Mouse (Mus musculus) heart, adult 2 months (tissue): Measurements from ENCODE around the gene Lpo.

Source experiments
- CTCF ChIP-seq: fragments of 200-600 bp; IDR thresholded peaks from 2 replicates; pipeline ENCODE4 v1.8.1; 2022; ENCODE audit warnings: antibody characterized with exemption, mild to moderate bottlenecking, moderate library complexity
- EP300 ChIP-seq: fragments of 200-500 bp; IDR thresholded peaks from 2 replicates; pipeline ENCODE4 v1.6.1; 2011; ENCODE audit warnings: low read depth, low read length, control low read depth; ENCODE audit not compliant: insufficient read depth
- POLR2A ChIP-seq: fragments of 200-500 bp; IDR thresholded peaks from 2 replicates; pipeline ENCODE4 v1.6.1; 2011; ENCODE audit warnings: mild to moderate bottlenecking, low read depth, low read length, control low read depth; ENCODE audit not compliant: insufficient read depth

GRCm38 (mm10) chr11:87828239-87828900, at the start of gene Lpo:
- TF ChIP-seq POLR2A: no peak
- no peak for TF ChIP-seq EP300
- TF ChIP-seq CTCF: no peak
